Mouse (Mus musculus): ENCODE measurements around the gene Timm13. TPM values are rescaled to one million over a fixed set of nuclear protein-coding genes. Genes with fewer than 3 reads are reported as not detected.
A peak's percentile ranks its signal among the peaks of the same experiment; 100 is the strongest.

Gene Timm13
- total RNA-seq (2021) = 100 to 1,000 TPM; 145 to 161 TPM
- long read RNA-seq, experiment 1, transcript Timm13-204 (3 exons, 542 nt) = minor isoform, 5 of 168 reads
- long read RNA-seq, experiment 1, transcript Timm13-201 (3 exons, 1,225 nt) = major isoform, 157 of 168 reads
- long read RNA-seq, experiment 1, partial matches to known transcripts = 0 of 168 reads
- long read RNA-seq, experiment 1, other reads (novel, unspliced or antisense) = 5 of 168 reads
- long read RNA-seq, experiment 2, transcript Timm13-201 (3 exons, 1,225 nt) = major isoform, 135 of 151 reads
- long read RNA-seq, experiment 2, transcript Timm13-204 (3 exons, 542 nt) = minor isoform, 6 of 151 reads
- long read RNA-seq, experiment 2, partial matches to known transcripts = 1 of 151 reads
- long read RNA-seq, experiment 2, other reads (novel, unspliced or antisense) = 7 of 151 reads

GRCm38 (mm10) chr10:80900318-80901247 lies at the start of gene Timm13:
Timm13 (minus strand) TSS chr10:80900969.
- intact Hi-C loops (cut with DNase I) = no loop called here
- peak; percentile 95 for DNase-seq

- intact Hi-C loops (cut with DNase I) = no loop called here
Observed at GRCm38 (mm10) chr10:80950314-80950713, 49.5 kb upstream of the Timm13 start.

GRCm38 (mm10) chr10:80949081-80949480 lies 48.3 kb upstream of the Timm13 start:
- no peak for DNase-seq
- intact Hi-C loops (cut with DNase I) = no loop called here

More at GRCm38 (mm10) chr10:80950314-80950713, 49.5 kb upstream of the Timm13 start:
- DNase-seq = no peak

- no peak for DNase-seq
- intact Hi-C loops (cut with DNase I) = no loop called here
Observed at GRCm38 (mm10) chr10:80948570-80948969, 47.8 kb upstream of the Timm13 start.

GRCm38 (mm10) chr10:80947802-80948201 lies 47.0 kb upstream of the Timm13 start:
- intact Hi-C loops (cut with DNase I) = no loop called here
- peak; percentile 59 to 65 for DNase-seq

GRCm38 (mm10) chr10:80946684-80947437 lies 46.1 kb upstream of the Timm13 start:
- intact Hi-C loops (cut with DNase I) = no loop called here

GRCm38 (mm10) chr10:80944231-80944630 lies 43.5 kb upstream of the Timm13 start:
- intact Hi-C loops (cut with DNase I) = no loop called here
- no peak for DNase-seq

More at GRCm38 (mm10) chr10:80946684-80947437, 46.1 kb upstream of the Timm13 start:
- no peak for DNase-seq

- no peak for DNase-seq
Observed at GRCm38 (mm10) chr10:80943701-80944100, 42.9 kb upstream of the Timm13 start.

GRCm38 (mm10) chr10:80942919-80943318 lies 42.1 kb upstream of the Timm13 start:
- intact Hi-C loops (cut with DNase I) = no loop called here
- DNase-seq = no peak

More at GRCm38 (mm10) chr10:80943701-80944100, 42.9 kb upstream of the Timm13 start:
- intact Hi-C loops (cut with DNase I) = no loop called here

GRCm38 (mm10) chr10:80940988-80941347 lies 40.2 kb upstream of the Timm13 start:
- intact Hi-C loops (cut with DNase I) = no loop called here
- no peak for DNase-seq

- DNase-seq = peak; percentile 76 to 83
- intact Hi-C loops (cut with DNase I) = no loop called here
Observed at GRCm38 (mm10) chr10:80940320-80940987, 39.7 kb upstream of the Timm13 start.

- intact Hi-C loops (cut with DNase I) = no loop called here
- DNase-seq = peak; percentile 82 to 87
Observed at GRCm38 (mm10) chr10:80939671-80940070, 38.9 kb upstream of the Timm13 start.

GRCm38 (mm10) chr10:80938831-80939550 lies 38.2 kb upstream of the Timm13 start:
- no peak for DNase-seq
- intact Hi-C loops (cut with DNase I) = no loop called here

GRCm38 (mm10) chr10:80937646-80938045 lies 36.9 kb upstream of the Timm13 start:
- intact Hi-C loops (cut with DNase I) = no loop called here
- peak; percentile 62 to 73 for DNase-seq

- no peak for DNase-seq
- intact Hi-C loops (cut with DNase I) = no loop called here
Observed at GRCm38 (mm10) chr10:80936810-80937164, 36.0 kb upstream of the Timm13 start.

GRCm38 (mm10) chr10:80936135-80936809 lies 35.5 kb upstream of the Timm13 start:
- intact Hi-C loops (cut with DNase I) = no loop called here

GRCm38 (mm10) chr10:80935698-80936097 lies 34.9 kb upstream of the Timm13 start:
- intact Hi-C loops (cut with DNase I) = no loop called here
- DNase-seq = no peak

More at GRCm38 (mm10) chr10:80936135-80936809, 35.5 kb upstream of the Timm13 start:
- peak; percentile 84 to 87 for DNase-seq

- intact Hi-C loops (cut with DNase I) = no loop called here
- peak in 1 of 2 experiments; percentile 51 for DNase-seq
Observed at GRCm38 (mm10) chr10:80935241-80935640, 34.5 kb upstream of the Timm13 start.

All from heart, postnatal 14 days (tissue).